Mouse (Mus musculus): ENCODE measurements around the gene Lhpp. TPM values are rescaled to one million over a fixed set of nuclear protein-coding genes. Genes with fewer than 3 reads are reported as not detected.

The Lhpp gene
- polyA plus RNA-seq, 1 experiment from 2014 or later: 47.8 TPM

DNA sequence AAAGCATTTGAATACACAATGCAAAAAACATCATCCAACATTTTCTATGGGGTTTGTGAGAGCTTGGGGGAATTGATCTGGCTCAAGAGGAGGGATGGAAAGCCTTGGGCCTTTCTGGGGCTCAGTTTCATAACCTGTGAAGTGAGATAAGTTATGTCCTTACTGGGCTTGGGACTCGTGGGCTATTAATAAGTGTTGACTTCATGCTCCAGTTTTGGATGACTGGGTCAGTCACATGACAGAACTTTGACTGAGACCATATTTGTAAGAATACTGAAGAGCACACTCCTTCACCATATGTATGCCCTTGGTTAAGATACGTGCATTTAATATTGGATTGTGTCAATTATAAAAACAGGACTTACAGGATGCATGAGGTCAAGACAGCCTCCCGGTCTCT, 17.0 kb downstream of the Lhpp start:
- H3K36me3 ChIP-seq (ENCODE audit: control insufficient read depth, insufficient read depth, low read length): no peaks in the 10 kb centered on the region
- no peaks in the 10 kb centered on the region for H3K4me1 ChIP-seq (ENCODE audit: control insufficient read depth, insufficient read depth, low read length)
- WGBS: 79% methylated on average over 3 of the region's 3 CpGs
- no peaks in the 10 kb centered on the region for H3K27me3 ChIP-seq (replicated peaks; ENCODE audit: control insufficient read depth, insufficient read depth, low read length)
- no peak overlapping the region for H3K27ac ChIP-seq (ENCODE audit: low read length)
- H3K9ac ChIP-seq (ENCODE audit: low read depth, low read length): no peak overlapping the region
- H3K4me3 ChIP-seq (ENCODE audit: low read length): no peak overlapping the region
- H3K4me2 ChIP-seq (ENCODE audit: low read depth, low read length): no peak overlapping the region
- ATAC-seq: no peak
- no peaks in the 10 kb centered on the region for H3K9me3 ChIP-seq (ENCODE audit: control insufficient read depth, low read length)

DNA sequence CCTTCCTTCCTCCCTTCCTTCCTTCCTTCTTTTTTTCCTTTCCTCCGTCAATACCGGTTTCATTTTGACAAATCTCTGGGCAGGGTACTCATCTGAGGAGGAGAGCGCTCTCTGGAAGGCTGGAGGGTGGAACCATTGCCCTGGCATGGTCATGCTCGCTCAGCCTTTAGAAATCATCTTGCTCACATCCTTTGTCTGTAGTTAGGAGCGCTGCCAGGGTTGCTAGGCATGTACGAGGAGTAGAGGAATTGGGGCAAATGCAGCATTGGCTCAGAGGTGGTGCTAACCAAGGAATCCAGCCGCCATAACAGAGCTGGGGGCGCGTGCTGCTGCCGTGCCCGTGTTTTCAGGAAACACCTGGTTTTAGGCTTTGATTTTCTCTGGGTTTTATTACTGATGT, 20.9 kb downstream of the Lhpp start:
- H3K27ac ChIP-seq (ENCODE audit: low read length): no peak overlapping the region
- no peaks in the 10 kb centered on the region for H3K4me1 ChIP-seq (ENCODE audit: control insufficient read depth, insufficient read depth, low read length)
- WGBS: 80% methylated on average over 11 of the region's 11 CpGs
- H3K9me3 ChIP-seq (ENCODE audit: control insufficient read depth, low read length): no peaks in the 10 kb centered on the region
- H3K9ac ChIP-seq (ENCODE audit: low read depth, low read length): no peak overlapping the region
- H3K27me3 ChIP-seq (replicated peaks; ENCODE audit: control insufficient read depth, insufficient read depth, low read length): no peaks in the 10 kb centered on the region
- ATAC-seq: no peak
- no peak overlapping the region for H3K4me3 ChIP-seq (ENCODE audit: low read length)
- H3K4me2 ChIP-seq (ENCODE audit: low read depth, low read length): no peak overlapping the region
- no peaks in the 10 kb centered on the region for H3K36me3 ChIP-seq (ENCODE audit: control insufficient read depth, insufficient read depth, low read length)

DNA sequence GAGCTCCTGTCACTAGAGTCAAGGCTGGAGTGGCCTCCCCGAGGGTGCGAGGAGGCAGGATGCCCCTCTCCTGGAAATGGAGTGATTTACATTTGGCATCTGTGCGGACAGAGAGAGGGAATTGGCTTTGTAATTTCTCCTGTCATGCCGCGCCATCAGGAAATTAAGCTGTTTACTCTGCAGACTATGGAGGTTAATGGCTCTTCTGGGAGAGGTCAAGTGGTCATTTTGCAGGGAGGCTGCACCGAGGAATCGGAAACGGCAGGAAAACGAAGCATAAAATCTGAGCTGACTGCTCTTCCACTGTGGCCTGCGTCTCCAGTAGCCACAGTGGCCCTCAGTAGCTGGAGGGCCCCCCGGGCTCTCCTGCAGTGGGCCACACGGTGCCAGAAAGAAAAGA, 26.9 kb downstream of the Lhpp start:
- H3K4me1 ChIP-seq (ENCODE audit: control insufficient read depth, insufficient read depth, low read length): peaks cover 14% of the 10 kb centered on the region; the same call in 1 of the 2 replicates
- no peaks in the 10 kb centered on the region for H3K27me3 ChIP-seq (replicated peaks; ENCODE audit: control insufficient read depth, insufficient read depth, low read length)
- H3K36me3 ChIP-seq (ENCODE audit: control insufficient read depth, insufficient read depth, low read length): no peaks in the 10 kb centered on the region
- no peak overlapping the region for H3K4me2 ChIP-seq (ENCODE audit: low read depth, low read length)
- H3K9ac ChIP-seq (ENCODE audit: low read depth, low read length): 0 out of 2 replicates have a peak overlapping the region, but pooled peaks have one; percentile 35
- no peak overlapping the region for H3K27ac ChIP-seq (ENCODE audit: low read length)
- H3K9me3 ChIP-seq (ENCODE audit: control insufficient read depth, low read length): no peaks in the 10 kb centered on the region
- no peak overlapping the region for H3K4me3 ChIP-seq (ENCODE audit: low read length)
- 25% methylated on average over 12 of the region's 12 CpGs for WGBS
- no peak for ATAC-seq

DNA sequence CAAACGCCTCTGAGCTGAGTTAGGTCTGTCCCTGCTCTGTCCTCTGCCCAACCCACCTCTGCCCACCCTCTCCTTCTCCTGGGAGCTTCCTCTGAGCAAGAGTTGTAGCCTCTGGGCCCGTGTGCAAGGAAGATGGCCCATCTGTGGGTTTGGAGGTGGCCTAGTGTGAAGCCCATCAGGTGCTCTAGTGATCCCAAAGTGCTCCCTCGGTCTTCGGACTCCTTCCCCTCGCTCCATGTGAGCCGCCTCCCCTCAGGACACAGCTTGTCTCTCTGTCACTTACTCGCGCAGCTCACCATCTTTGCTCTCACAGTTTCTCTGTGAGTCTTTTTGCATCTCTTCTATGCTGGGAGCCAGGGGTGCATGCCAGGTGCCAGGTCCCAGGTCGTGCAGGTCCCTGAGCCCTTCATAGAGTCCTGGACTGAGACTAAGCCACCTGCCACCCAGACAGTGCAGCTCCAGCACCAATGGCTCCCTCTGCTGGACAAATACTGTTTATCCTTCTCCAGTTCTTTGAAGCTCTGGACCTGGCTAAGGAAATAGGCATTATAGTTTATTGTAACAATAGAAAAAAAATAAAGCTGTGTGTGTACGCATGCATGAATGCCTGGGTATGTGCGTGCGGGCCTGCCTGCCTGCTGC, 28.1 kb downstream of the Lhpp start:
- H3K9me3 ChIP-seq (ENCODE audit: control insufficient read depth, low read length): no peaks in the 10 kb centered on the region
- H3K27me3 ChIP-seq (replicated peaks; ENCODE audit: control insufficient read depth, insufficient read depth, low read length): no peaks in the 10 kb centered on the region
- WGBS: 62% methylated on average over 12 of the region's 12 CpGs
- peaks cover 14% of the 10 kb centered on the region; the same call in 1 of the 2 replicates for H3K4me1 ChIP-seq (ENCODE audit: control insufficient read depth, insufficient read depth, low read length)
- no peaks in the 10 kb centered on the region for H3K36me3 ChIP-seq (ENCODE audit: control insufficient read depth, insufficient read depth, low read length)
- no peak overlapping the region for H3K4me2 ChIP-seq (ENCODE audit: low read depth, low read length)
- H3K9ac ChIP-seq (ENCODE audit: low read depth, low read length): no peak overlapping the region; the same call in 1 of the 2 replicates
- ATAC-seq: peak; percentile 84
- no peak overlapping the region for H3K27ac ChIP-seq (ENCODE audit: low read length)
- H3K4me3 ChIP-seq (ENCODE audit: low read length): no peak overlapping the region

DNA sequence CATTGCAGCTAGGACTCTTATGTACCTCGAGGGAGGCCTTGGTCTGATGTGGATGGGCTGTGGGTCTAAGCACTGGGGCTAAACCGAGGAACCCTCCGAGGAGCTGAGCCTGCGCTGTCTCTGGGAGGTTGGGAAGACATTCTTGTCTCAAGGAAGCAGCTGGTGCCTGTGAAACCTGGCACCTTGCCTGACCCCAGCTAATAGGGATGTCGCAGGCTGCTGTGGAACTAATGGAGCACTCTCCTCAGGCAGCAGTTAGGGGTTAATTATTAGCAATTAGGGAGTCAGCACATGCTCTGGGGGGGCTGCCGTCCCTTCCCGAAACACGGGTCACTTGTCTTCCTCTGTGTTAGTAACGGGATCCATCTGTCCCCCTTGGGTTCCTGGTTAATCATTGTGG, 30.5 kb downstream of the Lhpp start:
- Histone ChIP-seq H3K27me3 (replicated peaks; ENCODE audit: control insufficient read depth, insufficient read depth, low read length) (no peaks in the 10 kb centered on the region), H3K4me1 (ENCODE audit: control insufficient read depth, insufficient read depth, low read length) (peaks cover 17% of the 10 kb centered on the region; the same call in 1 of the 2 replicates), H3K4me2 (ENCODE audit: low read depth, low read length) (no peak overlapping the region), H3K36me3 (ENCODE audit: control insufficient read depth, insufficient read depth, low read length) (no peaks in the 10 kb centered on the region), H3K9me3 (ENCODE audit: control insufficient read depth, low read length) (no peaks in the 10 kb centered on the region), H3K4me3 (ENCODE audit: low read length) (no peak overlapping the region), H3K27ac (ENCODE audit: low read length) (no peak overlapping the region), H3K9ac (ENCODE audit: low read depth, low read length) (peak overlapping the region; percentile 31; the same call in 1 of the 2 replicates)
- no peak for ATAC-seq
- 30% methylated on average over 9 of the region's 9 CpGs for WGBS

DNA sequence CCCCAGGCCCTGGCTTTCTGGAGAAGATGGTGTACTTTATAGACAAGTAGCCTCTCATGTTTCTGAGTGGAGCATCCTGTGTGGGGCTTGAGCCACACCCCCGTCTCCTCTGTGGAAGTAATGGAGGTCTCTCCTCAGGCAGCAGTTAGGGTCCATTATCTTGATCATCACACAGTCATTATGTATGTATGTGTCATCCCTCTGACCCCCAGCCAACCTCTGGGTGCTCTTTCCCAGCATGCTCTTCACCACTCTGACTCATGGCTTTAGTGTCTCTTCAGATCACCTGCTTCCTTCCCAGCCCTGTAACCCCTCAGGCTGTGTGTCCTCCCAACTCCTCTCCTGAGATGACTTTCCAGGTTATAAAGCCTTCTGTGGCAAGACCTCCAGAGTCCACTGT, 31.2 kb downstream of the Lhpp start:
- no peak overlapping the region for H3K27ac ChIP-seq (ENCODE audit: low read length)
- H3K4me1 ChIP-seq (ENCODE audit: control insufficient read depth, insufficient read depth, low read length): peaks cover 17% of the 10 kb centered on the region; the same call in 1 of the 2 replicates
- no peak for ATAC-seq
- WGBS: 91% methylated on average over 1 of the region's 1 CpGs
- H3K9me3 ChIP-seq (ENCODE audit: control insufficient read depth, low read length): no peaks in the 10 kb centered on the region
- H3K36me3 ChIP-seq (ENCODE audit: control insufficient read depth, insufficient read depth, low read length): no peaks in the 10 kb centered on the region
- no peak overlapping the region for H3K4me3 ChIP-seq (ENCODE audit: low read length)
- no peak overlapping the region for H3K4me2 ChIP-seq (ENCODE audit: low read depth, low read length)
- no peak overlapping the region for H3K9ac ChIP-seq (ENCODE audit: low read depth, low read length)
- no peaks in the 10 kb centered on the region for H3K27me3 ChIP-seq (replicated peaks; ENCODE audit: control insufficient read depth, insufficient read depth, low read length)

DNA sequence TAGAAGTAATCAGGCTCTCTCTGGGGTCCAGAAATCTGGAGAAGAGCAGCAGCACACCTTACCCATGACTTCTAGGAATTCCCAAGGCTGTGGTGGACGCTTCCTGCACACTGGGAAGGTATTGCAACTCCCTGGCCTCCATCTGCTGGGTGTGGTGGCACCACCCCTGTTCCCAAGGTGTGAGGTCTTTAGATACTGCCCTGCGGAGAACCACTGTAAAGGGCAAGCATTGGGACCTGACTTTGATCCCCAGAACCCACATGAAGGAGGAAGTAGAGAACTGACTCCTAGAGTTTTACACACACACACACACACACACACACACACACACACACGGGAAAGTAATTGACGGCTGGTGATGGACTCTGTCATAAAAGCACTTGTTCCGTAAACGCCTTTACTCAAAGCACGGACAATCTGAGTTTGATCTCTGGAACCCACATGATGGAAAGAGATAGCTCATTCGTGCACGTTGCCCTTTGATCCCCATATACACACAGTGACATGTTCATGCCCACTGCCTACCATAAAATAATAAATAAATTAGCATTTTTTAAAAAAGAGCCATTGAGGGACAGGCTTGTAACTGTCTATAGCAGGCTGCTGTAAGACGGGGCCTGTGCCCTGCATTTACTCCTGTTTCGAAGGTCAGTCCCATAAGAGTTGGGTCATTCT, 34.3 kb downstream of the Lhpp start:
- Histone ChIP-seq H3K9ac (ENCODE audit: low read depth, low read length) (peak overlapping the region; percentile 31; the same call in 1 of the 2 replicates), H3K4me2 (ENCODE audit: low read depth, low read length) (0 out of 2 replicates have a peak overlapping the region, but pooled peaks have one; percentile 2), H3K27ac (ENCODE audit: low read length) (peak overlapping the region; percentile 89), H3K4me1 (ENCODE audit: control insufficient read depth, insufficient read depth, low read length) (peaks cover 9% of the 10 kb centered on the region; the same call in 1 of the 2 replicates), H3K9me3 (ENCODE audit: control insufficient read depth, low read length) (no peaks in the 10 kb centered on the region), H3K4me3 (ENCODE audit: low read length) (no peak overlapping the region), H3K36me3 (ENCODE audit: control insufficient read depth, insufficient read depth, low read length) (no peaks in the 10 kb centered on the region), H3K27me3 (replicated peaks; ENCODE audit: control insufficient read depth, insufficient read depth, low read length) (no peaks in the 10 kb centered on the region)
- WGBS: 54% methylated on average over 11 of the region's 11 CpGs
- ATAC-seq: peak; percentile 92

DNA sequence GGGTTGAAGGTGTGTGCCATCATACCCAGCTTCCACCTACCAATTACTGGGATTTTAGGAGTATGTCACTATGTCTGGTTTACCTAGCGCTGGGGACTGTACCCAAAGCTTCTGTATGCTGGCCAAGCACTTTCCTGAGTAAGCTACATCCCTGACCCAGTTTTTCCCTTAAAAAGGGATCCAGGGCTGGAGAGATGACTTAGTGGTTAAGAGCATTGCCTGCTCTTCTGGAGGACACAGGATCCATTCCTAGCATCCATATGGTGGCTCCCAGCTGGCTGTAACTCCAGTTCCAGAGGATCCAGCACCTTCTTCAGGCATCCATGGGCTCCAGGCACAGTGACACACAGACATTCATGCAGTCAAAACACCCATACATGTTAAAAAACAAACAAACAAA, 36.1 kb downstream of the Lhpp start:
- WGBS: 94% methylated on average over 1 of the region's 1 CpGs
- Histone ChIP-seq H3K4me2 (ENCODE audit: low read depth, low read length) (no peak overlapping the region), H3K27me3 (replicated peaks; ENCODE audit: control insufficient read depth, insufficient read depth, low read length) (no peaks in the 10 kb centered on the region), H3K27ac (ENCODE audit: low read length) (no peak overlapping the region), H3K4me1 (ENCODE audit: control insufficient read depth, insufficient read depth, low read length) (peaks cover 3% of the 10 kb centered on the region; the same call in 1 of the 2 replicates), H3K9ac (ENCODE audit: low read depth, low read length) (no peak overlapping the region), H3K4me3 (ENCODE audit: low read length) (no peak overlapping the region), H3K36me3 (ENCODE audit: control insufficient read depth, insufficient read depth, low read length) (no peaks in the 10 kb centered on the region), H3K9me3 (ENCODE audit: control insufficient read depth, low read length) (no peaks in the 10 kb centered on the region)
- no peak for ATAC-seq

DNA sequence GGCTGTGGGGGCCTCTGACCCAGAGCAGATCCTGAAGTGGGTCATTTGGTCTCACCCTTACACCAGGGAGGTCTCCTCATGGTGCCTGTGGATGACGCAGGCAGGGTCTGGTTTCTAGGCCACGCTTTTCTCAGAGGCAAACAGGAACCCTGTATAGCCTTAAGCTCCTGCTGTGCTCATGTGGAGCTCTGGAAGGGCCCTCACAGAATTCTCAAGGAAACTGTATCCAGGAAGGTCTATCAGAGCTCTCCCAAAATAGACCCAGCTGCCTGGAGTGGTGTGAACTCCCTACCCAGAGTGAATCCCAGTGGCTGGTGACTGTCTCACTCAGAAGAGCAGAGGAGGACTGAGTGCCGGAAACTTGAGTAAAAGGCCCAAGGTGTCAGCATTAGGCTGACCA, 44.0 kb downstream of the Lhpp start:
- H3K4me1 ChIP-seq (ENCODE audit: control insufficient read depth, insufficient read depth, low read length): peaks cover 28% of the 10 kb centered on the region
- no peak overlapping the region for H3K27ac ChIP-seq (ENCODE audit: low read length)
- no peaks in the 10 kb centered on the region for H3K9me3 ChIP-seq (ENCODE audit: control insufficient read depth, low read length)
- H3K9ac ChIP-seq (ENCODE audit: low read depth, low read length): no peak overlapping the region
- H3K4me2 ChIP-seq (ENCODE audit: low read depth, low read length): no peak overlapping the region
- no peaks in the 10 kb centered on the region for H3K36me3 ChIP-seq (ENCODE audit: control insufficient read depth, insufficient read depth, low read length)
- no peaks in the 10 kb centered on the region for H3K27me3 ChIP-seq (replicated peaks; ENCODE audit: control insufficient read depth, insufficient read depth, low read length)
- ATAC-seq: no peak
- H3K4me3 ChIP-seq (ENCODE audit: low read length): no peak overlapping the region
- WGBS: 85% methylated on average over 3 of the region's 3 CpGs
